Mouse (Mus musculus) G1E (cell line): Measurements from ENCODE around the gene Narfl. TPM values are rescaled to one million over a fixed set of nuclear protein-coding genes. Genes with fewer than 3 reads are reported as not detected.

ENCODE experiments used
- ATAC-seq: 2 replicates; pipeline ENCODE4 v1.8.0; 2016; ENCODE audit warnings: mild to moderate bottlenecking; ENCODE audit not compliant: insufficient number of reproducible peaks, poor library complexity, low FRiP score, severe bottlenecking; ENCODE audit errors: extremely low read depth
- DNase-seq: peaks from one replicate; pipeline ENCODE4 v3.0.0; 2012; ENCODE audit warnings: low spot score
- H3K27me3 ChIP-seq: 2 replicates; pipeline ENCODE4 v1.6.1; 2012; ENCODE audit warnings: mild to moderate bottlenecking, low read length, inconsistent platforms; ENCODE audit not compliant: insufficient read depth
- H3K36me3 ChIP-seq: replicated peaks from 2 replicates; pipeline ENCODE3; 2012; ENCODE audit warnings: mild to moderate bottlenecking, inconsistent platforms
- H3K4me1 ChIP-seq: 2 replicates; pipeline ENCODE4 v1.6.1; 2012; ENCODE audit warnings: low read depth, low read length, inconsistent platforms, mixed read lengths; ENCODE audit not compliant: insufficient read depth
- H3K4me3 ChIP-seq: 2 replicates; pipeline ENCODE4 v1.5.1; 2012; ENCODE audit warnings: low read depth, mild to moderate bottlenecking, inconsistent platforms, low read length, moderate library complexity, mixed read lengths
- H3K9me3 ChIP-seq: replicated peaks from 2 replicates; pipeline ENCODE4 v1.6.1; 2012; ENCODE audit warnings: inconsistent platforms
- CTCF ChIP-seq: IDR thresholded peaks from 2 replicates; pipeline ENCODE4 v1.5.1; 2012; ENCODE audit warnings: low read depth, low read length, inconsistent platforms, mixed read lengths
- GATA1 ChIP-seq: IDR thresholded peaks from 2 replicates; pipeline ENCODE4 v1.6.1; 2012; ENCODE audit warnings: borderline replicate concordance, low read length, inconsistent platforms, mixed read lengths
- GATA2 ChIP-seq: IDR thresholded peaks from 2 replicates; pipeline ENCODE4 v1.6.1; 2012; ENCODE audit warnings: low read depth, low read length, inconsistent platforms, borderline replicate concordance
- POLR2AphosphoS5 ChIP-seq: IDR thresholded peaks from 2 replicates; pipeline ENCODE4 v1.6.1; 2012; ENCODE audit warnings: low read depth, low read length, inconsistent platforms; ENCODE audit not compliant: insufficient replicate concordance
- TAL1 ChIP-seq: conservative IDR thresholded peaks from 2 replicates; pipeline ENCODE4 v1.6.1; 2012; ENCODE audit warnings: low read depth, low read length, inconsistent platforms, mixed read lengths
- polyA plus RNA-seq: library from polyadenylated mRNA; stranded (reverse); fragments of >175 nt; gene quantifications from 2 replicates; pipeline ENCODE4 v1.2.3, GENCODE M21; 2012
- total RNA-seq, 2 experiments: library from RNA; stranded (forward) in 1 of 2; stranded (reverse) in 1 of 2; fragments of 200-1000 nt in 1 of 2; fragments of >200 nt in 1 of 2; fragmentation: Nextera tagmentation in 1 of 2; gene quantifications; 2 replicates each; pipeline ENCODE4 v1.2.3; 2014 to 2017

Narfl gene
- total and polyA plus RNA-seq, 3 experiments = 17.6 to 28.4 (median 22.3) TPM

- ATAC-seq (no peak), DNase-seq (no peak)
- H3K4me1 ChIP-seq = no peaks in the 10 kb centered on the region
- H3K4me3 ChIP-seq = no peak overlapping the region
- TF ChIP-seq GATA2 = no peak
- no peak for TF ChIP-seq GATA1
- no peak for TF ChIP-seq POLR2AphosphoS5
- TF ChIP-seq CTCF = no peak
- TF ChIP-seq TAL1 = no peak
- peaks cover 36% of the 10 kb centered on the region for H3K27me3 ChIP-seq
- H3K36me3 ChIP-seq = no peaks in the 10 kb centered on the region
- H3K9me3 ChIP-seq = no peaks in the 10 kb centered on the region
These were observed 24.3 kb upstream of the Narfl start for GRCm38 (mm10) chr17:25749314-25749713.

DNA sequence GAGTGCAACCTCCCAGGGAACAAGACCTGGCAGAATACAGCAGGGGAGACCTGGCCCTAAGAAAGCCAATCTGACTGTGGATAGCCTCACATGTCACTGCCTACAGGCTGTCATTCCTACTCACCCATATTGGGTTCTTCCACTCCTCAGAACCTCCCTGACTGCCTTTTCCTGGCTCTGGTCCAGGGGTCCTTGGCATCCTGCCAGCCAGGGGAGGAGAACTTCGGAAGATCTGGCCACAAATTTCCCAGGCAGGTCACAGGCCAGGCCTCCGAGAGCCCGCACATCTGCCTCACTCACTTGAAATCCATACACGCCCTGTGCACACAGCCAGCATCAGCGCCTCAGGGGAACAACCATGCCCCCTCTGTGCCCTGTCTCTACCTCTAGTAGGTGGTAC lies 22.1 kb upstream of the Narfl start:
- no peaks in the 10 kb centered on the region for H3K4me1 ChIP-seq
- TF ChIP-seq CTCF = no peak
- no peak for TF ChIP-seq GATA1
- TF ChIP-seq GATA2 = no peak
- no peak for TF ChIP-seq POLR2AphosphoS5
- TF ChIP-seq TAL1 = no peak
- DNase-seq (no peak), ATAC-seq (no peak)
- peaks cover 31% of the 10 kb centered on the region for H3K27me3 ChIP-seq
- H3K4me3 ChIP-seq = no peak overlapping the region
- H3K9me3 ChIP-seq = no peaks in the 10 kb centered on the region
- no peaks in the 10 kb centered on the region for H3K36me3 ChIP-seq

GRCm38 (mm10) chr17:25754241-25754640 lies 19.3 kb upstream of the Narfl start, which contains the start of gene Msln:
Gene Msln, minus strand, starts transcription at chr17:25754378.
- ATAC-seq (no peak), DNase-seq (no peak)
- TF ChIP-seq CTCF (no peak), TAL1 (no peak), GATA1 (no peak), GATA2 (no peak), POLR2AphosphoS5 (no peak)
- Histone ChIP-seq H3K9me3 (no peaks in the 10 kb centered on the region), H3K4me3 (no peak within 1 kb of the TSS), H3K36me3 (no peaks in the 10 kb centered on the region), H3K27me3 (peaks cover 30% of the 10 kb centered on the region), H3K4me1 (no peaks in the 10 kb centered on the region)

DNA sequence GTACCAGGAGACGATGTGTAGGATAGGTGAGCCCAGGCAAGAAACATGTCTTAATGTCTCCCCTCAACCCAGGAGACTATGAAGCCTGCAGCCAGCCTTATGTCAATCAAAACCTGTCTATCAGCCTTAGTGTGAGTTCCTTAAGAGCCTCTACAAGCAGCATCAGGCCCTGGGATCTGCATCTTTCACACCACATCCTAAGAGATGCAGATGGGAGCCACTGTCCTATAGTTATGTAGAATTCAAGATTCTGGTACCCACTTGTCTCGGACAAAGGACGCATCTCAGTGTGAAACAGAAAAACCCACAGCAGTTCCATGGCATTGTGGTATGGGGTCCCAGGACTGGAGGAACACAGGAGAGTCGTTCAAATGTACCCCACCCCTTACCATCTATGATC lies 18.5 kb upstream of the Narfl start:
- Histone ChIP-seq H3K27me3 (peaks cover 30% of the 10 kb centered on the region), H3K9me3 (no peaks in the 10 kb centered on the region), H3K36me3 (no peaks in the 10 kb centered on the region), H3K4me3 (no peak overlapping the region), H3K4me1 (no peaks in the 10 kb centered on the region; the same call in 1 of the 2 replicates)
- ATAC-seq (no peak), DNase-seq (no peak)
- TF ChIP-seq TAL1 = no peak
- TF ChIP-seq POLR2AphosphoS5 = no peak
- TF ChIP-seq CTCF = no peak
- no peak for TF ChIP-seq GATA2

DNA sequence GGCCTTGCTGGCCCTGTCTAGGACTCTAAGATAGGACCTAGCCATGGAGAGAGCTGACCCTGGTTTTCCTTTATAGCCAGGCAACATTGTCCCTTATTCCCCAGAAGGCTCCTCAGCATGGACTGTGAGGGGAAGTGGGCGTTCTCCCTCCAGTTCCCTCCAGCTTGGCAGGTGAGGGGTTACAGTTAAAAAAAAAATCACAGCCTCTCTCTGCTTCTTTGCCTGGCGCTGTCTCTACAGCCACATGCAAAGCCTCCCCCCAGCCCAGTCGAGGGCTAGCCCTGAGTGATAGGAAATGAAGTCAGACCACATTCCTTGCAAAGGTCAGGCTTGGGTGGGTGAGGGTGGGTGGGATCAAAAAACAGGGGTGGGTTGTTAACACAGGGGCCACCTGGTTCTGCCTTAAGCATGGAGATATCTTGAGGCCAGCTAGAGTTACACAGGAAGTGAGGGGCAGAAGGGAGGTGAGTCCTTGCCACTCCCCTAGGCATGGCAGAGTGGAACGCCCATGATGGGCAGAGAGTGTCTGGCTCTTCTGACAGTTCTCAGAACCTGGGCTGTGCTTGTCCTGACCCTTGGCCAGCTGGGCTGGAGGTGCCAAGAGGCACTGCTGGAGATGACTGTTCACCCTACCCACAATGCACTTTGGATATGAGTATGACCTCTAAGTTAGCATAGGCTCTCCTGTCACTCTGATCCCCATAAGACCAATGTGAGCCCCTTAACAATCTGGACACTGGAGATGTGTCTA lies 17.8 kb upstream of the Narfl start:
- Histone ChIP-seq H3K4me1 (no peaks in the 10 kb centered on the region; the same call in 1 of the 2 replicates), H3K9me3 (no peaks in the 10 kb centered on the region), H3K27me3 (peaks cover 28% of the 10 kb centered on the region), H3K36me3 (no peaks in the 10 kb centered on the region), H3K4me3 (no peak overlapping the region)
- ATAC-seq = no peak
- TF ChIP-seq POLR2AphosphoS5 (no peak), TAL1 (no peak)
- DNase-seq = no peak

DNA sequence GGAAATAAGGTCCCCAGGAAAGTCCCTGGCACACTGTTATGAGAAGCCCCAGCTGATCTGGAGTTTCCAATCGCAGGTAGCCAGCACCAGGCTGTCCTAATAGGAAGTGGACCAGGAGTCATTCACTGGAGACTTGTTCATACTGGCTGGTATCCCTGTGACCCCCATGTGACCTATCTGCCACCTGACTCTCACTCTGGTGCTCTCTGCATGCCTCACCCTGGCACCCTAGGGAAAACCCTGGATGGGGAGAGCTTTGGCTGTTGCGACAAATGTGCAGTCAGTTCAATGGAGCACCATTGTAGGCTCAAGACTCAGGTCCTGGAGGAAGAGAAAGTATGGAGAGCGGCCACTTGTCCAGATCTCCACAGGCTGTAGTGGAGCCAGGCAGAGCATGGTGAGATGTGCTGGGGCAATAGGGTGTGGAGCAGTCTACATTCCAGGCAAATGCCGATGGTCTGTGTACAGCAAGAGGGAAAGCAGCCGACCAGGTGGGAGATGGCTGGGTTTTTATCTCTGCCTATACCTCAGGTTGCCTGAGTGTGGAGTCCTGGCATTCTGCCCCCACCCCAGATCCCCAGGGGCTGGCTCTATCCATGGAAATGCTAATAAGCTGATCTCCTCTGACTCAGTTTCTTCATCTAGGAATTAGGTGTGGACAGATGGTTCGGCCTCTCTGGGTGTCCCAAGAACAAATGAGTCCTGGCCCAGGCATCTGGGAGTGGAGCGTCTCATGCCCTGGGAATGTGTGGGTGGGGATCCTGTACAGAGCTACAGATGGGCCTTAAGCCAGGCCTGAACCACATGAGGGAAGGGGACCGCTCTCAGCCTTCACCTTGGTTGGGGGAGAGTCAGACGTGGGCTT lies 17.0 kb upstream of the Narfl start:
- Histone ChIP-seq H3K27me3 (peaks cover 22% of the 10 kb centered on the region), H3K36me3 (no peaks in the 10 kb centered on the region), H3K4me3 (no peak overlapping the region), H3K4me1 (no peaks in the 10 kb centered on the region; the same call in 1 of the 2 replicates), H3K9me3 (no peaks in the 10 kb centered on the region)
- no peak for DNase-seq
- TF ChIP-seq POLR2AphosphoS5 (no peak), TAL1 (no peak), CTCF (no peak), GATA2 (no peak), GATA1 (no peak)
- no peak for ATAC-seq
